Mouse (Mus musculus) liver, embryonic 11.5 days (tissue): ENCODE measurements around the gene Ncoa5. TPM values are rescaled to one million over a fixed set of nuclear protein-coding genes. Genes with fewer than 3 reads are reported as not detected.

Source experiments
- ATAC-seq: fragments of 200-750 bp; cut with Nextera tagmentation; replicated peaks from 2 replicates; pipeline ENCODE4 v1.8.0; 2017; ENCODE audit warnings: moderate number of reproducible peaks, mild to moderate bottlenecking, moderate TSS enrichment, moderate library complexity; ENCODE audit not compliant: low FRiP score
- DNase-seq: peaks from one replicate; pipeline ENCODE4 v3.0.0-alpha.2; 2017; ENCODE audit warnings: low spot score
- H3K27ac ChIP-seq: fragments of 300-500 bp; sonication (generic); 2 replicates; pipeline ENCODE4 v1.5.1; 2014; ENCODE audit warnings: mild to moderate bottlenecking, low read depth, low read length, control low read depth
- H3K27me3 ChIP-seq: fragments of 300-500 bp; sonication (generic); replicated peaks from 2 replicates; pipeline ENCODE4 v1.6.1; 2014; ENCODE audit warnings: low read length, mixed read lengths; ENCODE audit not compliant: control insufficient read depth, insufficient read depth
- H3K36me3 ChIP-seq: fragments of 300-500 bp; sonication (generic); 2 replicates; pipeline ENCODE4 v1.6.1; 2014; ENCODE audit warnings: mild to moderate bottlenecking, low read length, moderate library complexity, mixed read lengths; ENCODE audit not compliant: control insufficient read depth, insufficient read depth
- H3K4me1 ChIP-seq: fragments of 300-500 bp; sonication (generic); replicated peaks from 2 replicates; pipeline ENCODE4 v1.6.1; 2014; ENCODE audit warnings: low read length, mixed read lengths; ENCODE audit not compliant: control insufficient read depth, insufficient read depth
- H3K4me2 ChIP-seq: fragments of 300-500 bp; sonication (generic); 2 replicates; pipeline ENCODE4 v1.6.1; 2014; ENCODE audit warnings: mild to moderate bottlenecking, control low read depth, moderate library complexity
- H3K4me3 ChIP-seq: fragments of 300-500 bp; sonication (generic); 2 replicates; pipeline ENCODE4 v1.5.1; 2014; ENCODE audit warnings: low read depth, low read length, control low read depth
- H3K9ac ChIP-seq: fragments of 300-500 bp; sonication (generic); 2 replicates; pipeline ENCODE4 v1.6.1; 2014; ENCODE audit warnings: low read depth, low read length, control low read depth
- H3K9me3 ChIP-seq: fragments of 300-500 bp; sonication (generic); 2 replicates; pipeline ENCODE4 v1.6.1; 2016; ENCODE audit warnings: low read length, inconsistent platforms, mixed read lengths; ENCODE audit not compliant: control insufficient read depth
- WGBS: fragments of 180-500 bp; shearing (Covaris S2); extraction: QIAGEN DNeasy Blood & Tissue Kit; methylation state at CpG from one replicate; pipeline ENCODE4 v1.1.7; 2014; 5-methylcytosine and 5-hydroxymethylcytosine counted together
- polyA plus RNA-seq: library from polyadenylated mRNA; unstranded; fragments of >200 nt; fragmentation: Nextera tagmentation; extraction: Ambion mirVana; gene quantifications from 2 replicates; pipeline ENCODE4 v1.2.1, GENCODE M21; 2014

Ncoa5 gene
- polyA plus RNA-seq, 1 experiment from 2014 or later = 45.9 TPM

- no peak overlapping the region for H3K9ac ChIP-seq
- H3K27me3 ChIP-seq = peaks cover 43% of the 10 kb centered on the region
- no peak overlapping the region for H3K27ac ChIP-seq
- no peak for ATAC-seq
- WGBS = 53% methylated on average over 9 of the region's 9 CpGs
- H3K36me3 ChIP-seq = no peaks in the 10 kb centered on the region
- no peak for DNase-seq
- no peak overlapping the region for H3K4me2 ChIP-seq
- H3K4me1 ChIP-seq = peaks cover 11% of the 10 kb centered on the region
- H3K4me3 ChIP-seq = no peak overlapping the region
- H3K9me3 ChIP-seq = no peaks in the 10 kb centered on the region
Observed at GRCm38 (mm10) chr2:164964242-164964894, 70.3 kb downstream of the Ncoa5 start.

GRCm38 (mm10) chr2:164962183-164962580 is 72.5 kb downstream of the Ncoa5 start:
- DNase-seq (no peak), ATAC-seq (no peak)
- 42% methylated on average over 7 of the region's 7 CpGs for WGBS
- H3K4me2 ChIP-seq = no peak overlapping the region
- H3K27me3 ChIP-seq = peaks cover 24% of the 10 kb centered on the region
- H3K4me3 ChIP-seq = no peak overlapping the region
- H3K36me3 ChIP-seq = no peaks in the 10 kb centered on the region
- no peaks in the 10 kb centered on the region for H3K9me3 ChIP-seq
- H3K4me1 ChIP-seq = peaks cover 4% of the 10 kb centered on the region; the same call in 1 of the 2 replicates
- H3K9ac ChIP-seq = no peak overlapping the region
- H3K27ac ChIP-seq = no peak overlapping the region

- Histone ChIP-seq H3K27ac (no peak overlapping the region), H3K4me1 (peaks cover 4% of the 10 kb centered on the region; the same call in 1 of the 2 replicates), H3K36me3 (no peaks in the 10 kb centered on the region), H3K4me3 (no peak overlapping the region), H3K9me3 (no peaks in the 10 kb centered on the region), H3K9ac (no peak overlapping the region), H3K27me3 (peaks cover 19% of the 10 kb centered on the region), H3K4me2 (peak overlapping the region; percentile 76)
- DNase-seq (peak; percentile 74), ATAC-seq (peak; percentile 23)
- WGBS = 10% methylated on average over 17 of the region's 17 CpGs
Observed at GRCm38 (mm10) chr2:164961506-164962182, 73.0 kb downstream of the Ncoa5 start.

- Histone ChIP-seq H3K9ac (peak within 1 kb of the TSS; percentile 52; the same call in 1 of the 2 replicates), H3K36me3 (no peaks in the 10 kb centered on the region), H3K9me3 (no peaks in the 10 kb centered on the region), H3K27me3 (peaks cover 11% of the 10 kb centered on the region), H3K27ac (no peak within 1 kb of the TSS), H3K4me3 (peak within 1 kb of the TSS; percentile 71), H3K4me2 (peak within 1 kb of the TSS; percentile 76), H3K4me1 (peaks cover 4% of the 10 kb centered on the region; the same call in 1 of the 2 replicates)
- DNase-seq (peak; percentile 75), ATAC-seq (peak; percentile 76)
- 2% methylated on average over 44 of the region's 54 CpGs for WGBS
Observed at GRCm38 (mm10) chr2:164960716-164961441, 73.8 kb downstream of the Ncoa5 start, which contains the start of gene Slc12a5. Gene Slc12a5 (plus strand): TSS chr2:164960802.

- Histone ChIP-seq H3K9me3 (no peaks in the 10 kb centered on the region), H3K4me3 (no peak overlapping the region), H3K27me3 (peaks cover 22% of the 10 kb centered on the region), H3K36me3 (no peaks in the 10 kb centered on the region), H3K4me1 (peaks cover 6% of the 10 kb centered on the region; the same call in 1 of the 2 replicates), H3K4me2 (no peak overlapping the region), H3K9ac (no peak overlapping the region), H3K27ac (no peak overlapping the region)
- no peak for DNase-seq
- 65% methylated on average over 9 of the region's 9 CpGs for WGBS
- no peak for ATAC-seq
Observed at GRCm38 (mm10) chr2:164957548-164958315, 76.9 kb downstream of the Ncoa5 start.

- Histone ChIP-seq H3K27ac (no peak overlapping the region), H3K9me3 (no peaks in the 10 kb centered on the region), H3K4me2 (no peak overlapping the region), H3K4me3 (no peak overlapping the region), H3K9ac (no peak overlapping the region), H3K4me1 (peaks cover 6% of the 10 kb centered on the region; the same call in 1 of the 2 replicates), H3K36me3 (no peaks in the 10 kb centered on the region), H3K27me3 (peaks cover 38% of the 10 kb centered on the region)
- DNase-seq = no peak
- no peak for ATAC-seq
- 57% methylated on average over 5 of the region's 5 CpGs for WGBS
Observed at GRCm38 (mm10) chr2:164956195-164956594, 78.5 kb downstream of the Ncoa5 start.

GRCm38 (mm10) chr2:164955725-164956124 is 78.9 kb downstream of the Ncoa5 start:
- no peak overlapping the region for H3K4me3 ChIP-seq
- WGBS = 68% methylated on average over 4 of the region's 4 CpGs
- H3K4me2 ChIP-seq = no peak overlapping the region
- H3K9me3 ChIP-seq = no peaks in the 10 kb centered on the region
- ATAC-seq (no peak), DNase-seq (no peak)
- H3K36me3 ChIP-seq = no peaks in the 10 kb centered on the region
- H3K4me1 ChIP-seq = peaks cover 6% of the 10 kb centered on the region; the same call in 1 of the 2 replicates
- H3K27me3 ChIP-seq = peaks cover 42% of the 10 kb centered on the region
- no peak overlapping the region for H3K27ac ChIP-seq
- no peak overlapping the region for H3K9ac ChIP-seq

- Histone ChIP-seq H3K9ac (no peak overlapping the region), H3K27ac (no peak overlapping the region), H3K4me1 (0 out of 2 replicates have a peak, but pooled peaks cover 2% of the 10 kb centered on the region), H3K4me2 (peak overlapping the region; percentile 28; the same call in 1 of the 2 replicates), H3K9me3 (no peaks in the 10 kb centered on the region), H3K36me3 (no peaks in the 10 kb centered on the region), H3K27me3 (peaks cover 67% of the 10 kb centered on the region), H3K4me3 (no peak overlapping the region)
- DNase-seq = peak; percentile 80
- WGBS = 2% methylated on average over 21 of the region's 21 CpGs
- ATAC-seq = peak; percentile 60; the same call in 1 of the 2 replicates
Observed at GRCm38 (mm10) chr2:164953224-164953623, 81.4 kb downstream of the Ncoa5 start.
